Mouse (Mus musculus) cortical plate, adult 2 months (tissue): Measurements from ENCODE around the gene Cel.

Source experiments
- CTCF ChIP-seq: fragments of 200-500 bp; IDR thresholded peaks from 2 replicates; pipeline ENCODE4 v1.5.1; 2011; ENCODE audit warnings: mild to moderate bottlenecking, control low read depth, low read length; ENCODE audit not compliant: insufficient read depth; ENCODE audit errors: extremely low read depth
- POLR2A ChIP-seq: fragments of 200-500 bp; IDR thresholded peaks from 2 replicates; pipeline ENCODE4 v1.6.1; 2011; ENCODE audit warnings: mild to moderate bottlenecking, low read length, control low read depth; ENCODE audit not compliant: insufficient read depth; ENCODE audit errors: extremely low read depth

DNA sequence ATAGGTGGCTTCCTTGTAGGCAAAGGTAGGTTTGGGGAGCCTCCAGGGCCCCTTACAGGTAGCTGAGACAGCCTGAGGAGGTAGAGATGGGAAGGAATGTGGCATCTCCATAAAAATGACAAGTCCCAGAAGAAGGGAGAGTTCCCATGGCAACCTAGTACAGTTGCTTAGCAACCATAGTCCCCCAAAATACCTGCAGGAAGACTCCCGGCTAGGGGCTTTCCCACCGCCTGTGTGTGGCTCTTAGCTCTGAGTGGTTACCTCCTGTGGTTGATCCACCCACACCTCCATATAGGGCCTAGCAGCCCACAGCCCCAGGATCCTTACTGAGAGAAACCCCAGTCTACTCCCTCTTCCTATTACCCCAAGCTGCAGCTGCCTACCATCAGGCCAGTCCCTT lies 45.0 kb downstream of the Cel start:
- TF ChIP-seq POLR2A = no peak
- TF ChIP-seq CTCF = no peak
